Mouse (Mus musculus) v-Abl transformed pro-B cells (cell line): ENCODE results near the gene Ptdss2.

Experiments used
- in situ Hi-C, 2 experiments: fragments of 400-800 bp; cut with MboI; formaldehyde crosslinking; loops; one replicate each; pipeline ENCODE4 v1.15.1; 2025; ENCODE audit not compliant: unreplicated experiment in 2 of 2

The Ptdss2 gene

DNA sequence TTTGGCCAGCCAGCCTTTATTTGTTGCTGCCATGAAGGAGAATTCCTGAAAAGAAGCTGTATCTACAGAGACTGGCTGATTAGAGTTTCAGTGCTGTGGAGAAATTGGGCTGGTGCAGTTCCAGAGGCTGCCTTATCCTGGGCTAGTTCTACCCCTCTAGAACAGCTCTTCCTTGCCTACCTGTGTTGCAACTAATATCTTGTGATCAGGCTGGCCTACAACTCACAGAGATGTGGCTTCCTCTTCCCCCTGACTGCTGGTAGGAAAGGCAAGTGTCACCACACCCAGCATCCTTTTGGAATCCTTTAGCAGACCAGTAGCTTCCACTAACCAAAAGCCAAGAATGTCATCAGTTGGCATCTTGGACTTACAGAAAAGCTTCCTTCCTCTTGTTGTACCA lies 47.7 kb downstream of the Ptdss2 start:
- in situ Hi-C loops = loop anchor here (5.0 kb wide), 2 partner anchors 38 to 73 kb away; no protein-coding TSS in a partner anchor

- in situ Hi-C loops = loop anchor here in 1 of 2 experiments (5.0 kb wide), 1 partner anchor 75 kb away; no protein-coding TSS in a partner anchor
Measured at GRCm38 (mm10) chr7:141172116-141173006, 50.2 kb downstream of the Ptdss2 start, which contains the start of gene Rnh1. Gene Rnh1 (minus strand): TSS chr7:141172857.

- in situ Hi-C loops = loop anchor here in 1 of 2 experiments (5.0 kb wide), 1 partner anchor 76 kb away; no protein-coding TSS in a partner anchor
Measured at GRCm38 (mm10) chr7:141173323-141173850, 51.2 kb downstream of the Ptdss2 start.

DNA sequence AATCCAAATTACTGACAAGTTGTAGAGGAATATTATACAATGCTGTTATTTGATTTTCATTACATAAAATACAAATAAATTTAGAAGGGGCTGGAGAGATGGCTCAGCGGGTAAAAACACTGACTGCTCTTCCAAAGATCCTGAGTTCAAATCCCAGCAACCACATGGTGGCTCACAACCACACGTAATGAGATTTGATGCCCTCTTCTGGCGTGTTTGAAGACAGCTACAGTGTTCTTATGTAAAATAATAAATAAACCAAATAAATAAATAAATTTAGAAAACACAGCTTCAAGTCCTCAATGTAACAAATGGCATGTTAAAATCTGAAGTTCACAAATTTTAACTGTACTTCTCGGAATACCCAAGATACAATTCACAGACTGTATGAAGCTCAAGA lies 52.9 kb downstream of the Ptdss2 start:
- in situ Hi-C loops = loop anchor here (5.0 to 25.0 kb wide), 5 partner anchors 83 to 333 kb away; partner anchors contain the start of genes Gm45717 (in 2 of the 2), Ifitm2 (in 2 of the 2), Ifitm1 (in 1 of the 2) and Ifitm5 (in 1 of the 2)

- in situ Hi-C loops = loop anchor here (5.0 to 25.0 kb wide), 5 partner anchors 84 to 334 kb away; partner anchors contain the start of genes Gm45717 (in 2 of the 2), Ifitm2 (in 2 of the 2), Ifitm1 (in 1 of the 2) and Ifitm5 (in 1 of the 2)
Measured at GRCm38 (mm10) chr7:141176173-141176572, 54.0 kb downstream of the Ptdss2 start.

DNA sequence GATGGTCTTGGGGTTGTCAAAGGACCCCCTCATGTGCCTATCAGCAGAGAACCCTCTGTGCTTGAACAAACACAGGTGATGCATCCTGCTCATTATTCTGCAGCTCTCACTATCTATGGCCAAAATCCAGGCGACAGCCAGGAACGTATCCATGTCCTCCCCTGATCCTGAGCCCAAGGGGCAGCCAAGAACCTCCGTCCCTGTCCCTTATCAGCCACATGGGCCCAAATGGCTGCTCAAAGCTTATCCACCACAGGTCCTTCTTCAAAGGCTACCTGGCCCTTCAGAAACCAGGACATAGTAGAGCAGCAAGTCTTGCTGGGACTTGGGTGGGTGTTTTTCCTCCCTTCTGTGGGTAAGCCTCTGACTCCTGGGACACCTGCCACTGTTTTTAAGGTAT lies 66.0 kb downstream of the Ptdss2 start:
- in situ Hi-C loops = loop anchor here in 1 of 2 experiments (25.0 kb wide), 1 partner anchor 226 kb away; the partner anchor contains the start of genes Gm45717, Ifitm1, Ifitm2 and Ifitm5

DNA sequence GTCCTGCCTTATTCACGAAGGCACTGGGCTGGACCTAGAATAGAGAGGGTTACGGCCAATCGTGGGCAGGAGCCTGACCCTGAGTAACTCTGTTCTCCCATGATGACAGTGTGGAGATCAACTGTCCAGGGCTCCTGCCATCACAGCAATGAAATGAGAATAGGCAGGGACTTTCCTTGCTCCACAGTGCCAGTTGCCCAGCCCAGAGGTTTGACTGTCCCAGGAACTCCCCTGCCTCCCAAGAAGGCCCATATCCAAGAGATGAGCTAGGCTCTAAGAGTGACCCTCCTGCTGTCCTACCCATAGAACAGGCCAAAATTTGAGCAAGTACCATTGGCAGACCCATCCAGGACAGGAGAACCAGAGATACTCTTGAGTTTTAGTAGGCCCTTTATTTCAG lies 66.6 kb downstream of the Ptdss2 start:
- in situ Hi-C loops = loop anchor here in 1 of 2 experiments (25.0 kb wide), 1 partner anchor 226 kb away; the partner anchor contains the start of genes Gm45717, Ifitm1, Ifitm2 and Ifitm5

GRCm38 (mm10) chr7:141190220-141190619 lies 68.0 kb downstream of the Ptdss2 start:
- in situ Hi-C loops = loop anchor here in 1 of 2 experiments (25.0 kb wide), 1 partner anchor 228 kb away; the partner anchor contains the start of genes Gm45717, Ifitm1, Ifitm2 and Ifitm5

- in situ Hi-C loops = loop anchor here in 1 of 2 experiments (25.0 kb wide), 1 partner anchor 229 kb away; the partner anchor contains the start of genes Gm45717, Ifitm1, Ifitm2 and Ifitm5
Measured at GRCm38 (mm10) chr7:141191036-141191435, 68.9 kb downstream of the Ptdss2 start.

GRCm38 (mm10) chr7:141191796-141192685 lies 69.9 kb downstream of the Ptdss2 start:
- in situ Hi-C loops = loop anchor here in 1 of 2 experiments (25.0 kb wide), 1 partner anchor 230 kb away; the partner anchor contains the start of genes Gm45717, Ifitm1, Ifitm2 and Ifitm5

DNA sequence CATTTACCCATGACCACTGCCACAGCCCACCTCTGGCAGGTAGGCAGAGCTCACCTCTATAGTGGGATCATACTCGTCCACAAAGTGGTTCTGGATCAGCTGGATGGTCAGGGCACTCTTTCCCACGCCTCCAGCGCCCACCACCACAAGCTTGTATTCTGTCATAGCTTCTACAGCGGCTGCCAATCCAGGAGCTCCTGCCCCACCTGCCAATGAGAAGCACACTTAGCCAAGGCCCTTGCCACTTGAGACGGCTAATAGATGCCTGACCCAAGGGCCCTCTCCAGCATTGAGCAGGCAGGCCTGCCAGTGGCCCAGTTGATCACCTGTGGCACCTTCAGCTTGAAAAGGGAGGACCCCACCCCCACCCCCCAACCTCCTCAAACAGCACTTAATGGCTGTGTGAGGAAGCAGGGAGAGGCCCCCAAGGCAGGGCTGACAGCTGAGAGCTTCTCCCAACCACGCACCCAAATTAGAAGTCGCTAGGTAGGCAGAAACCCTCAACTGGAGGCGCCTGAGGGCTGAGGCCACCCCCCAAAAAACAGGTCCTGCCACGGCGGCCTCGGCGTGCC lies 70.7 kb downstream of the Ptdss2 start:
- in situ Hi-C loops = loop anchor here in 1 of 2 experiments (25.0 kb wide), 1 partner anchor 231 kb away; the partner anchor contains the start of genes Gm45717, Ifitm1, Ifitm2 and Ifitm5

GRCm38 (mm10) chr7:141193348-141193856 lies 71.2 kb downstream of the Ptdss2 start:
- in situ Hi-C loops = loop anchor here in 1 of 2 experiments (25.0 kb wide), 1 partner anchor 231 kb away; the partner anchor contains the start of genes Gm45717, Ifitm1, Ifitm2 and Ifitm5

GRCm38 (mm10) chr7:141193948-141194347 lies 71.8 kb downstream of the Ptdss2 start, which contains the start of the genes Hras and Lrrc56:
Gene Hras (minus strand): TSS chr7:141194005.
Gene Lrrc56 (plus strand): TSS chr7:141194157.
- in situ Hi-C loops = loop anchor here in 1 of 2 experiments (25.0 kb wide), 1 partner anchor 232 kb away; the partner anchor contains the start of genes Gm45717, Ifitm1, Ifitm2 and Ifitm5

GRCm38 (mm10) chr7:141194409-141194808 lies 72.2 kb downstream of the Ptdss2 start:
- in situ Hi-C loops = loop anchor here in 1 of 2 experiments (25.0 kb wide), 1 partner anchor 232 kb away; the partner anchor contains the start of genes Gm45717, Ifitm1, Ifitm2 and Ifitm5

DNA sequence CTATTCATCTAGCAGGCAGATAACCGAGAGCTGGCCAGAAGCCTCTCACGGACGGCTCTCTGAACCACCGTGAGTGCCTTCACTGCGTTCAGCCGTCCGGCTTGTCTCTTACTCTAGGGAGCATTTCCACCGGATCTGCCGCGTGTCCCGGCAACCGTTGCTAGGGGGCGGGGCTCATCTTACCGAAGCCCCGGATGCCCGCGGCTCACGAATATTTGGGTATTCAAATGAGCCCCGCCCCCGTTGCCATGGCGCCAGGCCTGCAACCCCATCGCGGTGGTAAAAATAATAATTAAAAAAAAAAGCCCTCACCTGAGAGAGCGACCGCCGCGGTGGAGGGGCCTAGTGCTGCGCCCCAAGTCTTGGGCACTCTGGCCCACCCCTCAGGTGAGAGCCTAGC lies 72.6 kb downstream of the Ptdss2 start:
- in situ Hi-C loops = loop anchor here in 1 of 2 experiments (25.0 kb wide), 1 partner anchor 233 kb away; the partner anchor contains the start of genes Gm45717, Ifitm1, Ifitm2 and Ifitm5

DNA sequence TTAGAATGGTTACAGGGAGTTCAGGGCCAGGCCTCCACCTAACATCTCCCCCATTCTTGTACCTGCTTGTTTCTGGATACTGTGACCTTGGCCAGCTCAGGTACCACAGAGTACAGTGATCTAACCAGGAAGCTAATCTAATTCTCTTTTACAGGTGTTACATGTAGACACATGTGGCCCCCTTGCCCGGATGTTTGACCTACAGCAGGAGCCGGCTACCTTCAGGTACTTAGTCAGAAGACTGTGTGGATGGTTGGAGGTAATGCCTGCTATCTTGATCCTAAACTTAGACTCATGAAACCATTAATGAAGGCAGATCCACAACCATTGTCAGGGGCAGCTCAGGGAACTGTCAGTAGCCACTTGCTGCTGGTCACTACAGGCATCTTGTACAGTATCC lies 73.6 kb downstream of the Ptdss2 start:
- in situ Hi-C loops = loop anchor here in 1 of 2 experiments (25.0 kb wide), 1 partner anchor 233 kb away; the partner anchor contains the start of genes Gm45717, Ifitm1, Ifitm2 and Ifitm5

DNA sequence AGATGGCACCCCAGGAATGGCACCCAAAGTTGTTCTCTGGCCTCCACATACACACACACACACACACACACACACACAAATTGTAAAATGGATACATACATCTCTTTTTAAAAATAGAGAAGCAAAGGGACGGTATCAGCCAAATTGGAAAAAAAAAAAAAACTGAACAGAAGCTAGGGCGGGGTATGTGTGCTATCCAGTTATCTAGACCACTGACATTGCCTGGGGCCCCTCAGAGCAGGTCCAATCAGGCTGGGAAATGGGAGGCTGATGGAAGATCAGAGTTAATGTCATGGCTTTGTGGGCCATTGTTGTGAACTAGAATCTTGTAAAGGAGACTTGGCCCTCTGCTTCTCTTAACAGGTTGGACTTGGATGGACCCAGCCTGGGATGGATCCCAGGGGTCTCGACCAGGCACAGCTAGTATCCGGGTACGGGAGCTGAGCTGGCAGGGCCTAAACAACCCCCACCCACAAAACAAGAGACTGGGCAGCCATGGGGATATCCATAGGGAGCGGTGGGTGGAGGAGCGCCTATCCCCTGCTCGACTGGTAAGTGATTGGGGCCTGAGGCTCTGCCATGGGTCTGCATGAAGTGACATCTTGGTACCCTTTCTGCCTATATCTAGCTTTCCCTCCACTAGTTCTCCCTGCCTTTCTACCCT lies 74.6 kb downstream of the Ptdss2 start:
- in situ Hi-C loops = loop anchor here in 1 of 2 experiments (25.0 kb wide), 1 partner anchor 234 kb away; the partner anchor contains the start of genes Gm45717, Ifitm1, Ifitm2 and Ifitm5
